Mouse (Mus musculus) embryonic facial prominence, embryonic 11.5 days (tissue): ENCODE data around the gene Zfp385a. TPM values are rescaled to one million over a fixed set of nuclear protein-coding genes. Genes with fewer than 3 reads are reported as not detected.

Experiments
- ATAC-seq: fragments of 200-750 bp; cut with Nextera tagmentation; replicated peaks from 2 replicates; pipeline ENCODE4 v1.8.0; 2017; ENCODE audit warnings: low read depth; ENCODE audit not compliant: insufficient number of reproducible peaks, low FRiP score, low TSS enrichment
- DNase-seq: peaks from one replicate; pipeline ENCODE4 v3.0.0-alpha.2; 2015; ENCODE audit warnings: low spot score
- H3K27ac ChIP-seq: fragments of 300-500 bp; sonication (generic); replicated peaks from 2 replicates; pipeline ENCODE4 v1.5.1; 2014; ENCODE audit warnings: mild to moderate bottlenecking, low read depth, low read length, control low read depth
- H3K27me3 ChIP-seq: fragments of 300-500 bp; sonication (generic); 2 replicates; pipeline ENCODE4 v1.6.1; 2014; ENCODE audit warnings: mild to moderate bottlenecking, low read length, moderate library complexity, mixed read lengths; ENCODE audit not compliant: control insufficient read depth, insufficient read depth
- H3K36me3 ChIP-seq: fragments of 300-500 bp; sonication (generic); replicated peaks from 2 replicates; pipeline ENCODE4 v1.6.1; 2014; ENCODE audit warnings: low read depth, mild to moderate bottlenecking, low read length, moderate library complexity, mixed read lengths; ENCODE audit not compliant: control insufficient read depth, insufficient read depth
- H3K4me1 ChIP-seq: fragments of 300-500 bp; sonication (generic); 2 replicates; pipeline ENCODE4 v1.6.1; 2014; ENCODE audit warnings: low read length, mixed read lengths; ENCODE audit not compliant: control insufficient read depth, insufficient read depth
- H3K4me2 ChIP-seq: fragments of 300-500 bp; sonication (generic); 2 replicates; pipeline ENCODE4 v1.6.1; 2014; ENCODE audit warnings: low read depth, mild to moderate bottlenecking, control low read depth, low read length, moderate library complexity
- H3K4me3 ChIP-seq: fragments of 300-500 bp; sonication (generic); 2 replicates; pipeline ENCODE4 v1.5.1; 2014; ENCODE audit warnings: low read depth, low read length, control low read depth
- H3K9ac ChIP-seq: fragments of 300-500 bp; sonication (generic); replicated peaks from 2 replicates; pipeline ENCODE4 v1.6.1; 2014; ENCODE audit warnings: mild to moderate bottlenecking, control low read depth, low read length
- H3K9me3 ChIP-seq: fragments of 300-500 bp; sonication (generic); replicated peaks from 2 replicates; pipeline ENCODE4 v1.6.1; 2016; ENCODE audit warnings: mild to moderate bottlenecking, low read length, inconsistent platforms, mixed read lengths; ENCODE audit not compliant: control insufficient read depth
- WGBS: fragments of 180-500 bp; shearing (Covaris S2); extraction: QIAGEN DNeasy Blood & Tissue Kit; methylation state at CpG from one replicate; pipeline ENCODE4 v1.1.7; 2014; 5-methylcytosine and 5-hydroxymethylcytosine counted together
- polyA plus RNA-seq: library from polyadenylated mRNA; unstranded; fragments of >200 nt; fragmentation: Nextera tagmentation; extraction: Ambion mirVana; gene quantifications from 2 replicates; pipeline ENCODE4 v1.2.1, GENCODE M21; 2014

The Zfp385a gene
- polyA plus RNA-seq, 1 experiment from 2014 or later, result 12.2 TPM

DNA sequence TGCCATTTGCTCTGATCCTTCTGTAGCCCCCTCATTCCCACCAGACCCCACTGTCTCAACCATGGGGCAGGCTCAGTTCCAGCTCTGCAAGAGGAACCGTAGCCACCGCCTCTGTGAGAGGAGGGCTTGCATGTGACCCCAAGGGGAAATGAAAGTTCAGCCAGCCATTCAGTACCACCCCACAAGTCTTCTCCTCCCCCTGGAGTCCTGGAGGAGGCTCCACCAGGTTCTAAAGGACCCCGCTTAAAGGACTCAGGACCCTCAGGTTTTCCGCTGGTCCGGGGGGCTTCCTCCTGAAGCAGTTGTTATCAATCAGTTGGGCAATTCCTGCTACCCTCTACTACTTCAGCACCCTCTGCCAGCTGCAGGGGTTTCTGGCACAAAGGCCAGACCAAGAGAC is 6.2 kb downstream of the Zfp385a start:
- H3K27ac ChIP-seq, result no peak overlapping the region
- peak overlapping the region; percentile 20 for H3K4me2 ChIP-seq
- no peak overlapping the region for H3K9ac ChIP-seq
- no peaks in the 10 kb centered on the region; the same call in 1 of the 2 replicates for H3K27me3 ChIP-seq
- DNase-seq (no peak), ATAC-seq (no peak)
- no peaks in the 10 kb centered on the region for H3K9me3 ChIP-seq
- H3K4me3 ChIP-seq, result no peak overlapping the region
- 36% methylated on average over 5 of the region's 5 CpGs for WGBS
- H3K36me3 ChIP-seq, result no peaks in the 10 kb centered on the region
- H3K4me1 ChIP-seq, result peaks cover 5% of the 10 kb centered on the region

GRCm38 (mm10) chr15:103333081-103333615 is 6.7 kb downstream of the Zfp385a start:
- H3K4me3 ChIP-seq, result no peak overlapping the region
- DNase-seq (no peak), ATAC-seq (no peak; the same call in 1 of the 2 replicates)
- no peaks in the 10 kb centered on the region for H3K9me3 ChIP-seq
- WGBS, result 67% methylated on average over 5 of the region's 5 CpGs
- H3K27me3 ChIP-seq, result no peaks in the 10 kb centered on the region; the same call in 1 of the 2 replicates
- H3K4me2 ChIP-seq, result no peak overlapping the region
- peak overlapping the region; percentile 7; the same call in 1 of the 2 replicates for H3K9ac ChIP-seq
- H3K36me3 ChIP-seq, result no peaks in the 10 kb centered on the region
- no peak overlapping the region for H3K27ac ChIP-seq
- H3K4me1 ChIP-seq, result peaks cover 5% of the 10 kb centered on the region

DNA sequence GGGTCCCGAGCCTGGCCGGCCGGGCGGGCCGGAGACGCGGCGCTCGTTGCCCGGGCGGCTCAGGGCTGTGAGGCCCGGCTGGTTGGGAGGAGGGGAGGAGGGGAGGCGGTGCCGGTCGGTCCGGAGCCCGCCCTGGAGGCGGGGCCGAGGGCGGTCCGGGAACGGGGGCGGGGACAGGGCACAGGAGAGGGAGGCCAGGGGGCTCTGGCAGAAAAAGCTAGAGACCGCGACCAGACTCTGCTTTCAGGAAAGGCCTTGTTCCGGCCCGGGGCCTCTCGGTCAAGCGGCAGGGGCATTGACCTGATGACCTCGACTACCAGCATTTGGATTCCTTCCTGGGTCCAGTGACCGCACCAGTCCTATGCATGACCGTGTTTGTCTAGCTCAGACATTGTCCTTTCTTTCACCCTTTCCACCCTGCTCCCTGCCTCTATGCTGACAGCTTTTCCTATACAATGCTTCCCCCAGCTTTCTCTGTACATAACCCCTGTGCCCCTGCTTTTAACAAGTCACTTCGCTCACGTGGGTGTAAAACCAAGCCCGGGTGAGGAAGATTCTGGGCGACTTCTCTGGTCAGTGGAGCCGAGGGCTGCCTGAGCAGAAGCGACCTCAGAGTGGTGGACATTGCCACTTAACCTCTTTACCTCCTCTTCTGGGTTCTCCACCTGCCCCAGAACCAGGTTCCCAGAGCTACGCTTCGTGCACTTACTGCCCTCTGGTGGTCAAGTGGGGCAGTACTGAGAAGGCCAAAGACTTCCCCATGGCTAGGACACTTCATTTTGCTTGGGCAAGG is 16.2 kb downstream of the Zfp385a start:
- Histone ChIP-seq H3K36me3 (no peaks in the 10 kb centered on the region), H3K9ac (peak overlapping the region; percentile 58), H3K4me1 (peaks cover 7% of the 10 kb centered on the region), H3K9me3 (no peaks in the 10 kb centered on the region), H3K27ac (peak overlapping the region; percentile 70), H3K27me3 (no peaks in the 10 kb centered on the region), H3K4me3 (peak overlapping the region; percentile 86), H3K4me2 (peak overlapping the region; percentile 81)
- ATAC-seq, result peak; percentile 94
- WGBS, result under 1% methylated on average over 37 of the region's 40 CpGs
- peak; percentile 90 for DNase-seq

DNA sequence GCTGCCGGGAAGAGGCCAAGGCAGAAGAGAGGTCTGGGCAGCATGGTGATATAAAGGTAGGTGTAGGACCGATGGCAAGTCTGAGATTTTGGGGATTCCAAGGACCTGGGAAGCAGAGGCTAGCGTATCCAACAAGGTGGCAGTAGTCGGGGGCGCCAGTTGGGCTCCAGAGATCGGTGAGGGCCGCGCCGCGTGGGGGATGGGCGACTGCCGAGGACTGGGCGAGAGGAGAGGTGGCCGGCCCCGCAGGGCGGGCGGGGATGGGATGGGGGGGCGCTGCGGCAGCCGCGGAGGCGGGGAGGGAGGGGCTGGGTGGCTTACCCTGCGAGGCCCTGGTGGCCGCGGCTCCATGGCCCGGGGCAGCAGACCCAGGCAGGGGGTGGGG is 16.8 kb downstream of the Zfp385a start:
- peak; percentile 67; the same call in 1 of the 2 replicates for ATAC-seq
- H3K36me3 ChIP-seq, result no peaks in the 10 kb centered on the region
- H3K4me1 ChIP-seq, result peaks cover 7% of the 10 kb centered on the region
- peak; percentile 61 for DNase-seq
- no peaks in the 10 kb centered on the region for H3K9me3 ChIP-seq
- under 1% methylated on average over 20 of the region's 26 CpGs for WGBS
- H3K4me3 ChIP-seq, result peak overlapping the region; percentile 86
- H3K4me2 ChIP-seq, result peak overlapping the region; percentile 81
- H3K27me3 ChIP-seq, result no peaks in the 10 kb centered on the region
- H3K9ac ChIP-seq, result peak overlapping the region; percentile 58
- H3K27ac ChIP-seq, result peak overlapping the region; percentile 70; the same call in 1 of the 2 replicates

DNA sequence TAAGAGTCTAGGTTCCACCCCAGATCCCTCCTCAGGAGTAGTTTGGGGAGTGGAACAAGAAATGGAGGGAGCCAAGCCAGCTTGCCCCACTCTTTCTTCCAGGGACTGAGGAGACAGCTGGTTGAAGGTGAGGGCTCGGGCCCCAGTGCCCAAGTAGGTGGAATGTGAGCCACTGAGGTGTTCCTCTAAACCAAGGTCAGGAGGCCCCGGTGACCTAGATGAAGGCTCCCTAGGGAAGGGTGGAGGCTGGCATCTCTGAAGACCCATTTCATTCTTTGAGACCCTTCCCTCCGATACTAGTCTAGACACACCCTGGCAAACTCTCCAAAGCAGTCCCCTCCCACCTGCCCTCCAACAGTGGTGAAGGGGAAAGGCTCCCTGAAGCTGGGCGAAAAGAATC is 17.5 kb downstream of the Zfp385a start:
- peaks cover 7% of the 10 kb centered on the region for H3K4me1 ChIP-seq
- H3K27me3 ChIP-seq, result no peaks in the 10 kb centered on the region
- H3K36me3 ChIP-seq, result 0 out of 2 replicates have a peak, but pooled peaks cover 2% of the 10 kb centered on the region
- H3K9ac ChIP-seq, result peak overlapping the region; percentile 58
- no peak for ATAC-seq
- no peaks in the 10 kb centered on the region for H3K9me3 ChIP-seq
- no peak overlapping the region for H3K27ac ChIP-seq
- peak overlapping the region; percentile 81 for H3K4me2 ChIP-seq
- DNase-seq, result no peak
- peak overlapping the region; percentile 86 for H3K4me3 ChIP-seq
- 64% methylated on average over 3 of the region's 4 CpGs for WGBS

DNA sequence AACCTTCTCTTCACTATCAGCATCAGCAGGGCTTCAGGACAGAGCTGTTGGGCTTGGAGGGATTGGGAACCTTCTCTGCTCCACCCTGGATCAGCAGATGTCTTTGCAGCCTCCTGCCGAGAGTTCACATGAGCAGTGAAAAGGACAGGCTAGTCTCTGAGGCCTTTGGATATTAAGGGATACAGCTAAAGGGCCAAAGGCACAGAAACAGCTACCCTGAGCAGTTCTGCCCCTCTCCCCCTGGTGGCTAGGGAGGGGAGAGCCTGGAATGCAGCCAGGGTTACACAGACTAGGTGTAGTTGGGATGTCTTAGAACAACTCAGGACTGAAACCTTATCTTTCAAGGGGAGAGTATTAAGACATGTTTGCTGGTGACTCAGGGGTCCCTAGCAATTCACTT is 18.8 kb downstream of the Zfp385a start:
- Histone ChIP-seq H3K4me1 (peaks cover 7% of the 10 kb centered on the region), H3K9me3 (no peaks in the 10 kb centered on the region), H3K36me3 (peaks cover 6% of the 10 kb centered on the region), H3K27me3 (no peaks in the 10 kb centered on the region), H3K4me2 (no peak overlapping the region), H3K9ac (no peak overlapping the region), H3K4me3 (no peak overlapping the region), H3K27ac (no peak overlapping the region)
- no peak for DNase-seq
- ATAC-seq, result no peak
- 50% methylated on average over 1 of the region's 1 CpGs for WGBS

GRCm38 (mm10) chr15:103318201-103318816 is 21.6 kb downstream of the Zfp385a start:
- ATAC-seq (no peak), DNase-seq (no peak)
- H3K9me3 ChIP-seq, result no peaks in the 10 kb centered on the region
- no peak overlapping the region for H3K4me3 ChIP-seq
- H3K36me3 ChIP-seq, result peaks cover 7% of the 10 kb centered on the region
- H3K4me2 ChIP-seq, result no peak overlapping the region
- H3K4me1 ChIP-seq, result peaks cover 2% of the 10 kb centered on the region
- H3K27ac ChIP-seq, result no peak overlapping the region
- H3K9ac ChIP-seq, result no peak overlapping the region
- H3K27me3 ChIP-seq, result no peaks in the 10 kb centered on the region
- WGBS, result 74% methylated on average over 3 of the region's 3 CpGs

DNA sequence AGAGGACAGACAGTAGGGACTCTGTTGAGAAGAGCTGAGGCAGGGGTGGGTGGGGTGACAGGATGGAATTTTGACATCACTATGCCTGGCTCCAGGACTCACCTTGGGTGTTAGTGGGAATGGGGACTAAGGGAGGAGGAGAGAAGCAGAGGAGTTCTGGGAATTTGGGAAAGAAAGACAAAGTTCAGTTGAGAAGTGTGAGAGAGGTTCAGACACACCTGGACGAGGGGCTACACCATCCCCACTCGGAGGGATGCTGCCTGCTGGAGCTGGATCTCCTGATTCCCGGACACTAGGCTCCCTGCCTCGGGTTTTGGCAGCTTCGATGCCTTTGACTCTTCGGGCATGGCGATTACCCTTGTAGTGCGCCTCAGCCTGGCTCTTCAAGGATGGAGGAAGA is 22.2 kb downstream of the Zfp385a start:
- no peaks in the 10 kb centered on the region for H3K27me3 ChIP-seq
- H3K27ac ChIP-seq, result no peak overlapping the region
- peaks cover 2% of the 10 kb centered on the region for H3K4me1 ChIP-seq
- no peaks in the 10 kb centered on the region for H3K9me3 ChIP-seq
- H3K4me2 ChIP-seq, result no peak overlapping the region
- ATAC-seq (no peak), DNase-seq (no peak)
- H3K9ac ChIP-seq, result no peak overlapping the region
- 88% methylated on average over 8 of the region's 8 CpGs for WGBS
- no peak overlapping the region for H3K4me3 ChIP-seq
- peaks cover 7% of the 10 kb centered on the region for H3K36me3 ChIP-seq
